Mouse (Mus musculus) lung, adult 2 months (tissue): ENCODE results near the gene Magi1. TPM values are rescaled to one million over a fixed set of nuclear protein-coding genes. Genes with fewer than 3 reads are reported as not detected.

ENCODE experiments used
- DNase-seq: peaks from one replicate; pipeline ENCODE4 v3.0.0; 2022
- H3K4me1 ChIP-seq: fragments of 200-500 bp; 2 replicates; pipeline ENCODE4 v1.6.1; 2011; ENCODE audit warnings: low read length; ENCODE audit not compliant: control insufficient read depth, insufficient read depth
- H3K4me3 ChIP-seq: fragments of 200-500 bp; replicated peaks from 2 replicates; pipeline ENCODE3; 2011; ENCODE audit warnings: low read depth, mild to moderate bottlenecking, control low read depth, low read length; ENCODE audit errors: extremely low read depth
- CTCF ChIP-seq: fragments of 200-500 bp; IDR thresholded peaks from 2 replicates; pipeline ENCODE4 v1.5.1; 2011; ENCODE audit warnings: mild to moderate bottlenecking, low read length, control low read depth; ENCODE audit not compliant: insufficient read depth
- POLR2A ChIP-seq: fragments of 200-500 bp; IDR thresholded peaks from 2 replicates; pipeline ENCODE4 v1.6.1; 2011; ENCODE audit warnings: low read depth, mild to moderate bottlenecking, control low read depth, low read length, borderline replicate concordance; ENCODE audit errors: extremely low read depth
- WGBS: fragments of 180-500 bp; shearing (Covaris S2); methylation state at CpG from one replicate; pipeline ENCODE4 v1.1.7; 2018; 5-methylcytosine and 5-hydroxymethylcytosine counted together
- polyA plus RNA-seq: library from polyadenylated mRNA; depleted of rRNA; stranded (reverse); fragments of >200 nt; gene quantifications from 2 replicates; pipeline ENCODE4 v1.2.3, GENCODE M21; 2012

Magi1 gene
- polyA plus RNA-seq, 1 experiment: 12.3 TPM

DNA sequence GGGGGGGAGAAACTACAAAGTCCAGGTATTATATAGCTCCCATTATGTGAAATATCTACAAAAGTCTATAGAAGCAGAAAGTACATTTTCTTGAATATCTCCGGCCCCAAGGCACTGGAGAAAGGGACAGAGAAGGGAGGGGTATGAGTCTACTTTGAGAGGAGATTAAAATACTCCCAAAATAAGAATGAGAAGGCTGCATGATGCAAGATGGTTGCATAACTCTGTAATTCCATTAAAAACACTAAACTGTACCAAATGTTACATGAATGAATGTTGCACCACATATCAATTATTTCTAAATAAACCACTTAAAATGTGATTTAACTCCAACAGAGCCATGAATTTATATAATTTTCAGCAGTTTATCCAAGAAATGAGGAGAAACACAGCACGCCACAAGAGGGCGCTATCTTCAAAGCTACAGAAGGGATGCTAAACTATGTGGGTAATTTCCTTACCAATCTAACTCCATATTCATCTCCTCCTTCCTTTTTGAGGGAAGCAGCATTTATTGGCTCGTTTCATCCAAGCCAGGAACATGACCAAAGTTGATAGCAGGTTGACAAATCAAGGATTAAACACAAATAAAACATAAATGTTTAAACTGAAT lies 202.7 kb downstream of the Magi1 start:
- DNase-seq: peak; percentile 56
- WGBS: 10% methylated on average over 4 of the region's 4 CpGs
- Histone ChIP-seq H3K4me1 (peaks cover 10% of the 10 kb centered on the region), H3K4me3 (no peak overlapping the region)
- no peak for TF ChIP-seq POLR2A
- TF ChIP-seq CTCF: peak; percentile 36; the same call in 1 of the 2 replicates

DNA sequence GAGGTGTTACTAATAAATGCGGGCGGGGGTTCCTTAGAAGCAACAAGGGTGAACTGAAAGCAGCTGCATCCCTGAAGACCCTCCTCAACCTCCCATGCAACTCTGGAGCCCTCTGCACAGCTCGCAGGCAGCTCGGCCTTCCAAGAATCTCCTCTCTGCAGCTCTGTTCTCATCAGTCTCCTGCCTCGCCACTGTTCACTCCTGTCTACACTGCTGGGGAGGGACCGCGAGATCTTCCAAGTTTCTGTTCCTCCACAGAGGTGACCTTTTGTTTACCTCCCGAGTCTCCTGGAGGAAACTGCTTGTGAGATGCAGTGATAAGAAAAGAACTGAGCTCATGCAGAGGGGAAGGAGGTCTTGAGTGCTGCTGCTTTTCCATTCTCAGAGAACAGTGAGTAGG lies 204.8 kb downstream of the Magi1 start:
- 35% methylated on average over 8 of the region's 8 CpGs for WGBS
- DNase-seq: no peak
- TF ChIP-seq POLR2A (no peak), CTCF (no peak)
- Histone ChIP-seq H3K4me3 (no peak overlapping the region), H3K4me1 (peaks cover 7% of the 10 kb centered on the region)

DNA sequence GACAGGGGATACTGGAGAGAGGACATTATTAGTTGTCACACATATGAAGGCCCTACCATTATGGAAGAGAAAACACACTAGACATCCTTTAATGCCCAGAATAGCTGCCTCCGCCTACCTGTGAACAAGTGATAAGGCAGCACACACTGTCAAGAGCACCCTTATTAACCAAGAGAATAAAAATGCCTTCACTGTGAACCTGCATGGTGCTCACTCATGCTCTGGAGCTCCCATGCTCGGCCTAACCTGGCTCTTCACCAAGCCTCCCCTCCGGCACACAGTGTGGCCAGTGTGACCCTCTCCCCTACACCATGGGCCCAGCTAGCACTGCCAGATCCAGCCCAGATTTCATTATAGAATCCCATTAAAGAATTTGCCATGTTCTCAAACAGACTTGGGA lies 206.7 kb downstream of the Magi1 start:
- no peak for DNase-seq
- peaks cover 2% of the 10 kb centered on the region for H3K4me1 ChIP-seq
- TF ChIP-seq POLR2A: no peak
- TF ChIP-seq CTCF: no peak
- no peak overlapping the region for H3K4me3 ChIP-seq
- WGBS: 88% methylated on average over 3 of the region's 3 CpGs

DNA sequence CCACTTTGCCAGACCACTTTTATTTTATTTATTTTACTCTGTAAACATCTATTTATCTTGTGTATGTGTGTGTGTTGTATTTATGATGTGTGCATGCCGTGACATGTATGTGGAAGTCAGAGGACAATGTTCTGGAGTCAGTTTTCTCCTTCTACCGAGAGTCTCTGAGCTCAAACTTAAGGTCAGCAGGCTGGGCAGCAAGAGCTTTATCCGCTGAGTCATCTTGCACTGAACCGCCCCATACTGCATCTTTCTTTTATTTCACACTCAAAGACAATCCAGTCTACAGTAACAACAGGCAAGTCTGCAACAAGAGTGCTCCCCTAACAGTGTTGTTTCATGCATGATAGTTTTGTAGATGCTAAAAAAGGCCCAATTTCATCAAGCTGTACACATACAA lies 207.7 kb downstream of the Magi1 start:
- Histone ChIP-seq H3K4me3 (no peak overlapping the region), H3K4me1 (no peaks in the 10 kb centered on the region; the same call in 1 of the 2 replicates)
- DNase-seq: no peak
- WGBS: 79% methylated on average over 4 of the region's 4 CpGs
- TF ChIP-seq POLR2A: no peak

DNA sequence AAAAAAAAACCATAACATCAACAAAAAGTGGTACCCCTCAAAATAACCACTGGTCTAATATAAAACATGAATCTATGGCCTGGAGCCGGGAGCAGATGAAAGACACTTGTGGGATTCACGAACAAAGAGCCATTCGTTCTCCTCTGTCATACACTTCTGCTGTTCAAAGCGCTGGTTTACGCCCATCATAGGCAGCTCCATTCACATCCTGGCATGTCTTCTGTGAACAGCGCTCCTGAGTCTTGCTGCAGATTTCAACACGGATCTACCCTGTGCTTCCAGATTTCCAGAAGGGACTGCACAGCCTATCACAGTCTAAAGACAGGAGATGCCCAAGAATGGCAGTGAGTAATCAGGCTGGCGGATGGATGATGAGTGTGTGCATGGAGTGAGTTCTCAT lies 208.5 kb downstream of the Magi1 start:
- Histone ChIP-seq H3K4me3 (no peak overlapping the region), H3K4me1 (no peaks in the 10 kb centered on the region; the same call in 1 of the 2 replicates)
- DNase-seq: no peak
- TF ChIP-seq POLR2A (no peak), CTCF (no peak)
- 40% methylated on average over 8 of the region's 8 CpGs for WGBS

DNA sequence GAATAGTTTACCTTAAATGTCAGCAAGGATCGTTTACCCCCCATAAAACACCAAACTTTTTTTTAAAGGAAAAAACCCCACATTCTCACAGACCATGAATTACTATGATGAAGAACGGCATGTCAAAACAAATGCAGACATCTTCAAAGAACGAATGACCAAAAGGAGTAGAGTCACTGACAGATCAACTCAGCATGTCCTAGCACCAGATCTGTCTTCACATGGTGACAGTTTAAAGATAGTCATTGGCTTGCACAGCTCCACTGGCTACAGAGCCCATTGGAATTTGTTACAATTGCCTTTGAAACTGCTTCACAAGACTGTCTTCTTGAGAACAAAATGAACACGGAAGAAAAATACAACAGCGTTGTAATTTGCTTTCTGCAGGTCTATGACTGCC lies 212.0 kb downstream of the Magi1 start:
- no peak for DNase-seq
- 56% methylated on average over 5 of the region's 5 CpGs for WGBS
- TF ChIP-seq CTCF (no peak), POLR2A (no peak)
- no peaks in the 10 kb centered on the region for H3K4me1 ChIP-seq
- H3K4me3 ChIP-seq: no peak overlapping the region

DNA sequence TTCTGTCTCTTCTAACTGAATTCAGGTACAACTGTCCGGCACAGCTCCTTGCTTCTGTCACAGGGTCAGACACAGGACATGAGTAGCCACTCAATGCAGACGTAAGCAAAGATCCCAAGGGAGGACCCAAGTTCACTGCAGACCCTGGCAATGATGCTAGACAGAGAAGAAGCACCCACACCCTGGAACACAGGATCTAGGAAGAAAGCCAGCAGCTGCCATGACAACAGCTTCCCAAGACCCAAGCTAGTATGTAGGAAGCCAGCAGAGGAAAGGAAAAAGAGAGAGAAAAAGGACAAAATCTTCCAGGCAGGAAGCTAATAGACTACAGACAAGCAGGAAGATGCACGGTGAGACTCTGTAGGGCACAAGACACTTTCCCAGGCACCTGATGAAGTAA lies 213.0 kb downstream of the Magi1 start:
- TF ChIP-seq POLR2A: no peak
- TF ChIP-seq CTCF: no peak
- WGBS: 69% methylated on average over 3 of the region's 3 CpGs
- no peaks in the 10 kb centered on the region for H3K4me1 ChIP-seq
- H3K4me3 ChIP-seq: no peak overlapping the region
- DNase-seq: no peak

DNA sequence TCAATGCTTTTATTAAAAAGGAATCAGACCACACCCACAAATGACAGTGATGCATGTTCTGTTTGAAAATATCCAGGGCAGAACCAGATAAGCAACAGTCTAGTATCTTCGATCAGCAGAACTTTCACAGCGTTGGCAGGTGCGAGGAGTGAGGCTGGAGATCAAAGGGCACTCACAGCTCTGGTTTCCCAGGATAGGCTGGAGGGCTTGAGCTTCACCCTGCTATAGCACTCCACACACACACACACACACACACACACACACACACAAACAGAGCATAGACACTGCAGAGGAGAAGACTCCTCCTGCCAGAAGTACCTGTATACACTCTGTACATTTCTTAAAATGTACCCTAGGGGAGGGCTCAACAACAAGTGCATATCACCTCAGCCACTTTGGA lies 214.3 kb downstream of the Magi1 start:
- TF ChIP-seq CTCF (no peak), POLR2A (no peak)
- Histone ChIP-seq H3K4me3 (no peak overlapping the region), H3K4me1 (no peaks in the 10 kb centered on the region)
- no peak for DNase-seq
- 36% methylated on average over 3 of the region's 3 CpGs for WGBS

DNA sequence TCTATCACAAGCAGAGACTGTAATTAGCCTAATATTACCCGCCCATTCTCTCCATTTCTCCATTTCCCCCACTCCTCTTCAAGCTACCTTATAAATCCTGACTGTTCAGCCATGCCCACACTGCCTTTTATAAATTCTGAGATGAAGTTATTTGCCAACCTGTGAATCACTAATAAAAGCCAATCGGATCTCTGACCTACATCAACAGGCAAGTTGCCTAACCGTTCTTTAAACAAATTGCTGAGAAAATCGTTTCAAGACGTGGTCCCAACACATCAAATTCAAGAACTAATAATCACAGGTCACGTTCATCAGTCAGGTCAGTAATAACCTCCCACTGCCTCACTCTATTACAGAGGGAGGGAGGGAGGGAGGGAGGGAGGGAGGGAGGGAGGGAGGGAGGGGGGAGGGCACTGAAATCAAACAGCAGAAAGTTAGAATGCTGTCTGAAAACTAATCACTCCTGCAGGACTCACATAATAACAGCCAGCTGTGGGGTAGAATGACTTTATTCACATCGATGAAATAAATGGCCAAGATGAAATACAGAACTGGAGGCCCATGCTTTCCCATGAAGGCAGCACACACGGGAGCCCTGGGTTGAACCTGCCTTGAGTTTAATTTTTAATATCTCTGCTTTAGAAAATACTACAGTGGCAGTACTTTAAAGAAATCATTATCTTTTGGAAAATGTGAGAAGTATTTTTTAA lies 215.8 kb downstream of the Magi1 start:
- no peak for TF ChIP-seq POLR2A
- TF ChIP-seq CTCF: no peak
- no peak for DNase-seq
- H3K4me1 ChIP-seq: peaks cover 3% of the 10 kb centered on the region
- WGBS: 65% methylated on average over 8 of the region's 8 CpGs
- H3K4me3 ChIP-seq: no peak overlapping the region

DNA sequence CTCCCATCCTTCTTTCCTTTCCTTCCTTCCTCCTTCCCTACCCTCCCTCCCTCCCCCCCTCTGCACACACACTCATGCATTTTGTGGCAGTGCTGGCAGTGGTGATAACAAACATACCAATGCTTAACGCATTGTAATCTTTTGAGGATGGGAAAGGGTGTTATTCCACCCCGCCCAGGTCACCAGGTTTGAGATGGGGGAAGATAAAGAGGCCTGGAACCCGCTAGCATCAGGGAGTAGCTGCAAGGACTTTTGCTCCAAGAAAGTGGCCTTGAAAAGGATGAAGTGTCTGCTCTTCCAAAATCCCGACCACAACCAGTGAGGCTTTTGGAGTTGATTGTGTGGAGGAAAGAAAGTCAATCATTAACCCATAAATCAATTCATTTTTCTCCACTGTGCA lies 218.9 kb downstream of the Magi1 start:
- no peak for DNase-seq
- TF ChIP-seq CTCF (no peak), POLR2A (no peak)
- H3K4me3 ChIP-seq: no peak overlapping the region
- WGBS: 49% methylated on average over 4 of the region's 4 CpGs
- H3K4me1 ChIP-seq: peaks cover 6% of the 10 kb centered on the region

DNA sequence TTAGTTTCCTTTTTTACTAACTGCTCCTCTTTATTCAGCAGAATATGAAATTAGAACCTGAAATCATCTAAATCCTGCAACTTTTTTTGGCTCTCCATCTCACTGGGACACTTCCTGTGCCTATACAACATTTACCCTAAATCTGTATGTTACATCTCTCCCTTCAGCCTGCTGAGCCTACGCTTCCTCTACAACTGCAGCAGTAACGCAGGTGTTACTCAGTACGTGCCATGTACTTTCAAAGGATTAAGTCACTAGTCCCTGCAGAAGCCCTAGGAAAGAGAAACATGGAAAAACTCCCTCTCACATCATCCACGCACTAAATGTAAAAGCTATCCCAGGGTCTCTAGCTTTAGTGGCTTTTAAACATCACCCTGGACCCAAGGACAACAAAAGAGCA lies 220.2 kb downstream of the Magi1 start:
- 74% methylated on average over 4 of the region's 4 CpGs for WGBS
- no peak for TF ChIP-seq CTCF
- TF ChIP-seq POLR2A: no peak
- DNase-seq: no peak
- peaks cover 6% of the 10 kb centered on the region for H3K4me1 ChIP-seq
- no peak overlapping the region for H3K4me3 ChIP-seq
